Mouse (Mus musculus) kidney, adult 9 months (tissue): ENCODE data around the gene Vmn1r36.
"Not testable (repeated sequence)": the region's sequence is repeated elsewhere in the genome, so short reads cannot be mapped to it uniquely, and the experiment has no call there.

ENCODE experiments used
- DNase-seq: peaks from one replicate; pipeline ENCODE4 v3.0.0; 2022

Vmn1r36 gene

DNA sequence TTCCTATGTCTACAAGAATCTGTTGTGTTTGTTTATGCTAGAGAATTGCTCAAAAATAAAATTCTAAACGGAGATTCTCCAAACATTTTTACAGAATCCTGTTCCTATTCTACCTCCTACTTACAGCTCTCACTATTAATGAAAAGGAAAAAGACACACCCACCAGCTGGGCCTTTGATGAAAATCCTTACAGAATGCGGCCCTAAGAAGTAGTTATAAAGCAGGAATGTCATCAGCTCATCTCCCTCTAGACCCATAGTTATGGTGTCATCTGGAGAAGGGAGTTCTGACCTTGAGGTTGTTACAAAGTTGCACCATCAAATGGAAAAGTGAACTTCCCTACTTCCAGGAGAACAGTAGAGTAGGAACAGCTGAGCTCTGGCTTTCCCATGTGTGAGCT lies at the start of gene Vmn1r36:
Gene Vmn1r36, minus strand, starts transcription at position 101 of the 400 bp plus-strand sequence.
- DNase-seq, result not testable (repeated sequence)

DNA sequence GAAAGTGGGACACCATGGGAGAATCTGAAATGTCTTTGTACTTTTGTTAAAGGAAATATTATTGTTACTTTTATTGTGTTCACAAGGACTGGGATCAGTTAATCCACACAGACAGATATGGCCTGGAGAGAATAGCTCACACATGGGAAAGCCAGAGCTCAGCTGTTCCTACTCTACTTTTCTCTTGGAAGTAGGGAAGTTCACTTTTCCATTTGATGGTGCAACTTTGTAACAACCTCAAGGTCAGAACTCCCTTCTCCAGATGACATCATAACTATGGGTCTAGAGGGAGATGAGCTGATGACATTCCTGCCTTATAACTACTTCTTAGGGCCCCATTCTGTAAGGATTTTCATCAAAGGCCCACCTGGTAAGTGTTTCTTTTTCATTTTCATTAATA lies 10.1 kb upstream of the Vmn1r36 start, which contains the start of gene Vmn1r37:
Gene Vmn1r37, plus strand, starts transcription at position 301 of the 400 bp plus-strand sequence.
- DNase-seq, result not testable (repeated sequence)

DNA sequence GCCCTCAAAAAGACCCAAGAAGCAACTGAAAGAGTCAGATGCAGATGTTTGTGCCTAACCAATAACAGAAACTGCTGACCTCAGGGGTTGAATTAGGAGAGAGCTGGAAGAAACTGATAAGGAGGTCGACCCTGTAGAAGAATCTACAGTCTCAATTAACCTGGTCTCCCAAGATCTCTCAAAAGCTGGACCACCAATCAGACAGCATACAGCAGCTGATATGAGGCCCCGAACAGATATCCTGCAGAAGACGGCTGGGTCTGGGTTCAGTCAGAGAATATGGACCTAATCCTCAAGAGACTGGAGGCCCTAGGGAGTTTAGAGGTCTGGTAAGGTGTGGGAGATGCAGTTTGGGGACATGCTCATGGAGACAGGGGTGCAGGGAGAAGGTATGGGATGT lies 5.1 kb downstream of the Vmn1r36 start:
- no peak for DNase-seq

DNA sequence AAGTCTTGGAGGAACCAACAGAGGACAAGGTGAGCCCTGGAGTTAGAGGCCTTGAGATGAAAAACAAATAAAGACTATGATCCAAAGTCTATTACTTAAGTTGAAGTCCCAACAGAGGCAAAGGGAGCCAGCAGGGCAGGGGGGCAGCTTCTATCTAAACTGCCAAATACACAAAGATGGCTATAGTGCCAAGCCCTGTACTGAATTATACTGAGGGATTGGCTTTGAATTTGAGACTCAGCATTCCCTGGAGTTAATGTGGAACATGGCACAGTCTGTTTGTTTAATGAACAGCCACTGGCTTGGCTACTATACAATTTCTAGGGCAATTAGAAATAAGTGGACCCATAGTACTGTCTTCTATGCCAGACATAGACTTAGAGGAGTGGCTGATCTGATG lies 10.1 kb downstream of the Vmn1r36 start:
- peak; percentile 78 for DNase-seq

DNA sequence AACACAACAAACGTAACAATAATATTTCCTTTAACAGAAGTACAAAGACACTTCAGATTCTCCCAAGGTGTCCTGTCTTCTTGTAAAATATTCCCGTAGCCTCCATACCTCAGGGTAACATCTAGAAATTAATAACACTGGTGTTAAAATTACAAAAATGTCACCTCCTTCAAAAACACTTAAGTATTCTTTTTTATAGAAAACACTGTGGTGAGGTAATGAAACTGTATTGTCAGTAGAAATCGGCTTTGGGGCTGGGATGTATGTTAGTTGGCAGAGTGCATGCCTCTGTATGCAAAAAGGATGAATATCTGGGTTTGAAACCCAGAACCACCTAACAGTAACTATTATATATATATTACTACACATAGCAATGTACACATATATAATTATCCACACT lies 33.2 kb downstream of the Vmn1r36 start, which contains the start of gene Vmn1r35:
Gene Vmn1r35, minus strand, starts transcription at position 101 of the 400 bp plus-strand sequence.
- DNase-seq, result no peak
